Mouse (Mus musculus) CH12.LX (cell line): Measurements from ENCODE around the gene Itk.

Experiments used
- CHD2 ChIP-seq: IDR thresholded peaks from 2 replicates; pipeline ENCODE4 v1.6.1; 2011; ENCODE audit warnings: low read length, improper control_type of control experiment
- CTCF ChIP-seq, 2 experiments: IDR thresholded peaks in 1 of 2; conservative IDR thresholded peaks in 1 of 2; 2 replicates each; pipeline ENCODE4 v1.5.1; 2011 to 2012; ENCODE audit warnings: low read depth in 2 of 2, low read length in 2 of 2, improper control_type of control experiment in 1 of 2, inconsistent platforms in 1 of 2, mild to moderate bottlenecking in 1 of 2, moderate library complexity in 1 of 2
- NELFE ChIP-seq: IDR thresholded peaks from 2 replicates; pipeline ENCODE4 v1.6.1; 2011; ENCODE audit warnings: low read depth, low read length, improper control_type of control experiment
- POLR2A ChIP-seq: IDR thresholded peaks from 2 replicates; pipeline ENCODE4 v1.6.1; 2011; ENCODE audit warnings: low read depth, mild to moderate bottlenecking, improper control_type of control experiment, low read length
- TBP ChIP-seq: conservative IDR thresholded peaks from 2 replicates; pipeline ENCODE4 v1.6.1; 2011; ENCODE audit warnings: low read depth, low read length, improper control_type of control experiment
- UBTF ChIP-seq: IDR thresholded peaks from 2 replicates; pipeline ENCODE4 v1.6.1; 2012; ENCODE audit warnings: low read depth, mild to moderate bottlenecking, inconsistent platforms, low read length, improper control_type of control experiment, moderate library complexity
- ZC3H11A ChIP-seq: IDR thresholded peaks from 2 replicates; pipeline ENCODE4 v1.6.1; 2012; ENCODE audit warnings: low read depth, mild to moderate bottlenecking, inconsistent platforms, low read length, improper control_type of control experiment

DNA sequence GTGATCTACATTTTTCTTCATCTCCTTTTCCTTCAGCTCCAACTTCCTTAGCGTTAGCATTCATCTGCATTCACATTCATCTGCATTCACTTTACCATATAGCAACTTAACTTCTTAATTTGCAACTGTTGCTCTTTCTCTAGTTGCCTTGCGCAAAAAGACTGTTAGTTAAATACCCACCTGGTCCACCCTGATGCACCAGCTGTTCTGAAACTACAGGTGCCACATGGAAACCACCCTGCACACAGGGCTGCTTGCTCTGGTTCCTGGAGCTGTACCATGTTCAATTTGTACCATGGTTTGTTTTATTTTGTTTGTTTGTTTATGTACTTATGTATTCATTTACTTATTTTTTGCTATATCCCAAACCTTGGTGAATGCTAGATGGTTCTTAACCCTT, 6.4 kb upstream of the Itk start:
- TF ChIP-seq CTCF (conservative IDR thresholded peaks at IDR 0.05 in 1 of 2, IDR thresholded peaks at IDR 0.05 in 1 of 2; ENCODE audit: low read depth in 2 of 2, low read length in 2 of 2) (no peak), CHD2 (no peak), ZC3H11A (no peak), UBTF (no peak), TBP (no peak), POLR2A (no peak), NELFE (no peak)
